Mouse (Mus musculus) stomach, postnatal 0 days (tissue): ENCODE results near the gene Hist1h3i.

Experiments used
- CTCF ChIP-seq: IDR thresholded peaks from 2 replicates; pipeline ENCODE4 v1.5.1; 2016; ENCODE audit warnings: antibody characterized with exemption, low read depth, mild to moderate bottlenecking, moderate library complexity
- EP300 ChIP-seq: optimal IDR thresholded peaks from 2 replicates; pipeline ENCODE3; 2016; ENCODE audit warnings: antibody characterized with exemption

DNA sequence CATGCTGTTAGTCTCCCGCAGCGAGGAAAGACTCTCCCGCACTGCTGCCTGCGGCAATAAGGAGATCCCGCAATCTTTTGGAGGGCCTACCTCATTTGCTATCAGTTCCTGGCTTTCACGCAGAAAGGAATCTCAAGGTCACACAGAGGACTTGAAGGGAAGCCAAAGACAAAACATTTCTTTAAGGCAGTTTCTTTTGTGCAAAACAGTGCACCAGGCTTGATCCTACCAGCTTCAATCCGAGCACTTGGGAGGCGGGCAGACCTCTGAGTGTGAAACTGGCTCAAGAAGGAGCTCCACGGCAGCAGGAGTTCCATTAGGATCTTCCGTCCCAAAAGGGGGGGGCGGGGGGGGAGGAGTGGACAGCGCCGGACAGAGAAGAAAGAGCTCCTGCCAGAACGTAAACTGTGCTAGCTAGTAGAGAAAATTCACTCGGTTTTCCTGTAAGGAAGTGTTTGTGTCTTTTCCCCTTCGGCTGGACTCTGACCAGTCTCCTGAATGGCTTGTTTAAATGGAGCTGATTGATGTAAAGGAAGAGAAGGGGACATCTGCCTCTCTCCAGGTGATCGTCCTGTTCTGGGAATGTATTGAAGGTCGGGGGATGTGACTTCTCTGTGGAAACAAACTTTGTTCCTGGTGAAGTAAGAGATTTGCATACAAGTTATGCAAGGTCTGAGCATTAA lies 7.6 kb upstream of the Hist1h3i start:
- no peak for TF ChIP-seq CTCF
- TF ChIP-seq EP300: no peak
